Mouse (Mus musculus): ENCODE measurements around the gene Elane. TPM values are rescaled to one million over a fixed set of nuclear protein-coding genes. Genes with fewer than 3 reads are reported as not detected.

The Elane gene
- total and polyA plus RNA-seq, 3 experiments, result 0.07 TPM; not detected in 2

DNA sequence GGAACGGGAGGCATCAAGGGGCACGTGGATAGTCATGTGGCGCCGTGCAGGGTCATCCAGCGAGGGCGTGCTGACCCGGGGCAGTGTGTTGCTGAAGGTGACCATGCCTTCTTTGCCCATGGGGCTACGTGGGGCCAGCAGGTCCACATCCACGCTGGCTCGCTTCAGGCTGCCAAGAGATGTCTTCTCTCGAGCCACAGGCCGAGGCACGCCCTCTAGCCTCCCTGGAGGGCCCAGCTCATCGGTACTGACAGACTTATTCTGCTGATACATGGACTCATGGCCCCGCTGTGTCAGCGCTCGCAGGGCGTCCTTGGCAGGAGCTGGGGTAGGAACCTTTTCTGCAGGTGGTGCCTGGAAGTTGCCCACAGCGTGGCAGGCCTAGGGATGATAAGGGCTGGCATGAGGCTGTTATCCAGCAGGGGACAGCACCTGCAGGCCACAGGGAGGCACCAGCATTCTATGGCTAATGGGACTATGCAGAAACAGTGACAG lies 20.2 kb upstream of the Elane start:
- TF ChIP-seq ZKSCAN1 (IDR thresholded peaks at IDR 0.05; ENCODE audit: low read depth, low read length) (no peak), RAD21 (IDR thresholded peaks at IDR 0.05; ENCODE audit: low read depth, low read length) (peak; percentile 34), POLR2A (IDR thresholded peaks at IDR 0.05; ENCODE audit: control insufficient read depth in 1 of 2, insufficient read depth in 1 of 2, low read depth in 1 of 2, low read length in 2 of 2, poor library complexity in 1 of 2) (0 out of 4 replicates have a peak, but pooled peaks of 1 of the 2 experiments have one; percentile 10), CTCF (IDR thresholded peaks at IDR 0.05 in 2 of 3, conservative IDR thresholded peaks at IDR 0.05 in 1 of 3; ENCODE audit: control insufficient read depth in 1 of 3, insufficient read depth in 1 of 3, low read depth in 2 of 3, low read length in 3 of 3, poor library complexity in 1 of 3, severe bottlenecking in 1 of 3) (peak; percentile 29 to 40 (median 34)), SMC3 (IDR thresholded peaks at IDR 0.05; ENCODE audit: low read depth, low read length) (peak; percentile 44)
- Histone ChIP-seq H3K27ac (ENCODE audit: control insufficient read depth, low read depth, low read length) (no peak overlapping the region), H3K4me1 (ENCODE audit: control insufficient read depth in 1 of 2, insufficient read depth in 2 of 2, low read length in 2 of 2) (no peaks in the 10 kb centered on the region), H3K4me3 (ENCODE audit: control insufficient read depth in 1 of 2, insufficient read depth in 1 of 2, low read depth in 2 of 2, low read length in 2 of 2) (no peak overlapping the region), H3K79me2 (ENCODE audit: control insufficient read depth, insufficient read depth, low read length, poor library complexity) (no peaks in the 10 kb centered on the region; the same call in 1 of the 2 replicates), H3K9me3 (replicated peaks; ENCODE audit: insufficient read depth, low read length) (no peaks in the 10 kb centered on the region), H3K27me3 (ENCODE audit: control insufficient read depth in 1 of 2, insufficient read depth in 2 of 2, low read length in 2 of 2) (no peaks in the 10 kb centered on the region), H3K36me3 (ENCODE audit: control insufficient read depth in 1 of 2, insufficient read depth in 2 of 2, low read length in 2 of 2) (peaks cover 0 to 9% of the 10 kb centered on the region in 2 experiments; a peak in 2 of 4 replicates), H3K9ac (ENCODE audit: control insufficient read depth, low read depth, low read length, poor library complexity, severe bottlenecking) (no peak overlapping the region)
- no peak for DNase-seq (ENCODE audit: low read depth, low spot score)

DNA sequence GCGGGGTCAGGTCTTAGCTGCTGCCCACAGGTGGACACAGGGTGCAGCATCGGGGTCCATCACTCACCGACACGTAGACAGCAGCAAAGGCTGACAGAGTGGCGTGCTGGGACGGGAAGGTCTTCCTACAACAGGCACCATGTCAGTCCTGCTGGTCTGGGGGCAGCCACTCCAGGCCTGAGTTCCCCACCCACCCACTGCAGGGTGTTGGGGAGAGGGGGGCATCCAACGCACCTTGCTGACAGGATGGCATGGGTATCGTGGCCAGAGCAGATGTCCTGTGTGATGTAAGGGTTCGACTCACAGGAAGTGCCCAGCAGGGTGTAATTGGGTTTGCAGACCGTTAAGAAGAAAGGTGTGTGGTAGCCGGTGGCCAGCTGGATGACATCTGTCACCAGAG lies 19.4 kb upstream of the Elane start:
- Histone ChIP-seq H3K27ac (ENCODE audit: control insufficient read depth, low read depth, low read length) (no peak overlapping the region), H3K27me3 (ENCODE audit: control insufficient read depth in 1 of 2, insufficient read depth in 2 of 2, low read length in 2 of 2) (no peaks in the 10 kb centered on the region), H3K9me3 (replicated peaks; ENCODE audit: insufficient read depth, low read length) (no peaks in the 10 kb centered on the region), H3K36me3 (ENCODE audit: control insufficient read depth in 1 of 2, insufficient read depth in 2 of 2, low read length in 2 of 2) (peaks cover 0 to 6% of the 10 kb centered on the region in 2 experiments; a peak in 2 of 4 replicates), H3K4me3 (ENCODE audit: control insufficient read depth in 1 of 2, insufficient read depth in 1 of 2, low read depth in 2 of 2, low read length in 2 of 2) (no peak overlapping the region), H3K9ac (ENCODE audit: control insufficient read depth, low read depth, low read length, poor library complexity, severe bottlenecking) (no peak overlapping the region), H3K4me1 (ENCODE audit: control insufficient read depth in 1 of 2, insufficient read depth in 2 of 2, low read length in 2 of 2) (no peaks in the 10 kb centered on the region), H3K79me2 (ENCODE audit: control insufficient read depth, insufficient read depth, low read length, poor library complexity) (no peaks in the 10 kb centered on the region; the same call in 1 of the 2 replicates)
- no peak for DNase-seq (ENCODE audit: low read depth, low spot score)
- no peak for TF ChIP-seq GABPA (IDR thresholded peaks at IDR 0.05; ENCODE audit: low read depth, low read length)
- TF ChIP-seq GATA1 (IDR thresholded peaks at IDR 0.05; ENCODE audit: low read depth, low read length), result no peak
- TF ChIP-seq MYC (IDR thresholded peaks at IDR 0.05; ENCODE audit: low read depth, low read length), result no peak
- TF ChIP-seq POLR2AphosphoS2 (IDR thresholded peaks at IDR 0.05; ENCODE audit: low read length), result no peak
- no peak for TF ChIP-seq POLR2AphosphoS5 (IDR thresholded peaks at IDR 0.05; ENCODE audit: borderline replicate concordance, low read depth, low read length)
- TF ChIP-seq SMC3 (IDR thresholded peaks at IDR 0.05; ENCODE audit: low read depth, low read length), result no peak
- TF ChIP-seq ZNF384 (IDR thresholded peaks at IDR 0.05; ENCODE audit: low read depth, low read length), result no peak
- no peak for TF ChIP-seq MXI1 (IDR thresholded peaks at IDR 0.05; ENCODE audit: low read depth, low read length)
- no peak for TF ChIP-seq UBTF (IDR thresholded peaks at IDR 0.05; ENCODE audit: borderline replicate concordance, insufficient read depth, low read depth, low read length)
- no peak for TF ChIP-seq MAZ (IDR thresholded peaks at IDR 0.05; ENCODE audit: low read depth, low read length)
- no peak for TF ChIP-seq RAD21 (IDR thresholded peaks at IDR 0.05; ENCODE audit: low read depth, low read length)

DNA sequence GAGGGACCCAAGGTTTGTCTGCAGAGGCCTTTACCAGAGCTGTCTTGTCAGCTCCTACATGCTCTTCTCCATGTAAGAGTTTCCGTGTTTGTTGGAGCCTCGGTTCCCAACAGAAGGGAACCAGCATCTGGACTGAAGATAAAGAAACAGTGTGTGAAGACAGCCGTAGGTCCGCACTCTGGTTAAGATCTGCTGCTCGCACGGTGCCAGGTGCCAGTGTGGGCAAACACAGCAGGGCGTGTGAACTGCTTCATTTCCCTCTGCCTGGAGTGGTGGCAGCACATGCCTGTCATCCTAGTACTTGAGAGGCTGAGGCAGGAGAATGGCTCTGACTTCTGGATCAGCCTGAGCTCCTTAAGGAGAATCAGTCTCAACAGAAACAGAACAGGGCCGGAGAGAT lies 14.2 kb upstream of the Elane start:
- Histone ChIP-seq H3K9ac (ENCODE audit: control insufficient read depth, low read depth, low read length, poor library complexity, severe bottlenecking) (no peak overlapping the region), H3K27me3 (ENCODE audit: control insufficient read depth in 1 of 2, insufficient read depth in 2 of 2, low read length in 2 of 2) (no peaks in the 10 kb centered on the region), H3K27ac (ENCODE audit: control insufficient read depth, low read depth, low read length) (no peak overlapping the region), H3K4me1 (ENCODE audit: control insufficient read depth in 1 of 2, insufficient read depth in 2 of 2, low read length in 2 of 2) (peaks cover 3 to 10% of the 10 kb centered on the region in 2 experiments; a peak in 3 of 4 replicates), H3K79me2 (ENCODE audit: control insufficient read depth, insufficient read depth, low read length, poor library complexity) (no peaks in the 10 kb centered on the region), H3K9me3 (replicated peaks; ENCODE audit: insufficient read depth, low read length) (no peaks in the 10 kb centered on the region), H3K36me3 (ENCODE audit: control insufficient read depth in 1 of 2, insufficient read depth in 2 of 2, low read length in 2 of 2) (peaks cover 0 to 7% of the 10 kb centered on the region in 2 experiments; a peak in 2 of 4 replicates), H3K4me3 (ENCODE audit: control insufficient read depth in 1 of 2, insufficient read depth in 1 of 2, low read depth in 2 of 2, low read length in 2 of 2) (no peak overlapping the region)
- TF ChIP-seq BHLHE40 (IDR thresholded peaks at IDR 0.05; ENCODE audit: borderline replicate concordance, low read depth, low read length), result no peak
- no peak for TF ChIP-seq CHD1 (IDR thresholded peaks at IDR 0.05; ENCODE audit: low read depth, low read length)
- TF ChIP-seq POLR2AphosphoS2 (IDR thresholded peaks at IDR 0.05; ENCODE audit: low read length), result no peak
- TF ChIP-seq RCOR1 (IDR thresholded peaks at IDR 0.05; ENCODE audit: low read depth, low read length), result no peak
- no peak for DNase-seq (ENCODE audit: low read depth, low spot score)
